Mouse (Mus musculus) liver, embryonic 15.5 days (tissue): ENCODE measurements around the gene Ccm2. TPM values are rescaled to one million over a fixed set of nuclear protein-coding genes. Genes with fewer than 3 reads are reported as not detected.

ENCODE experiments used
- ATAC-seq: fragments of 200-750 bp; cut with Nextera tagmentation; 2 replicates; pipeline ENCODE4 v1.8.0; 2017; ENCODE audit warnings: moderate number of reproducible peaks, mild to moderate bottlenecking, moderate library complexity; ENCODE audit not compliant: insufficient read depth
- H3K27ac ChIP-seq: fragments of 300-500 bp; sonication (generic); replicated peaks from 2 replicates; pipeline ENCODE4 v1.5.1; 2015; ENCODE audit warnings: mild to moderate bottlenecking, inconsistent platforms
- H3K27me3 ChIP-seq: fragments of 300-500 bp; sonication (generic); 2 replicates; pipeline ENCODE4 v1.6.1; 2015; ENCODE audit warnings: mild to moderate bottlenecking, inconsistent platforms
- H3K36me3 ChIP-seq: fragments of 300-500 bp; sonication (generic); replicated peaks from 2 replicates; pipeline ENCODE4 v1.6.1; 2015; ENCODE audit warnings: moderate library complexity, mild to moderate bottlenecking, inconsistent platforms
- H3K4me1 ChIP-seq: fragments of 300-500 bp; sonication (generic); replicated peaks from 2 replicates; pipeline ENCODE4 v1.6.1; 2015; ENCODE audit warnings: inconsistent platforms
- H3K4me2 ChIP-seq: fragments of 300-500 bp; sonication (generic); 2 replicates; pipeline ENCODE4 v1.6.1; 2015; ENCODE audit warnings: moderate library complexity, mild to moderate bottlenecking, inconsistent platforms
- H3K4me3 ChIP-seq: fragments of 300-500 bp; sonication (generic); replicated peaks from 2 replicates; pipeline ENCODE4 v1.5.1; 2015; ENCODE audit warnings: mild to moderate bottlenecking, inconsistent platforms
- H3K9ac ChIP-seq: fragments of 300-500 bp; sonication (generic); 2 replicates; pipeline ENCODE4 v1.6.1; 2015; ENCODE audit warnings: moderate library complexity, mild to moderate bottlenecking, inconsistent platforms
- H3K9me3 ChIP-seq: fragments of 300-500 bp; sonication (generic); replicated peaks from 2 replicates; pipeline ENCODE4 v1.6.1; 2016; ENCODE audit warnings: inconsistent platforms
- WGBS: fragments of 180-500 bp; shearing (Covaris S2); methylation state at CpG from one replicate; pipeline ENCODE4 v1.1.7; 2015; ENCODE audit warnings: mixed read lengths; ENCODE audit not compliant: insufficient replicate concordance; 5-methylcytosine and 5-hydroxymethylcytosine counted together
- polyA plus RNA-seq: library from polyadenylated mRNA; unstranded; fragments of >200 nt; fragmentation: Nextera tagmentation; extraction: Ambion mirVana; gene quantifications from 2 replicates; pipeline ENCODE4 v1.2.1, GENCODE M21; 2015

Gene Ccm2
- polyA plus RNA-seq, 1 experiment from 2014 or later: 40.1 TPM

DNA sequence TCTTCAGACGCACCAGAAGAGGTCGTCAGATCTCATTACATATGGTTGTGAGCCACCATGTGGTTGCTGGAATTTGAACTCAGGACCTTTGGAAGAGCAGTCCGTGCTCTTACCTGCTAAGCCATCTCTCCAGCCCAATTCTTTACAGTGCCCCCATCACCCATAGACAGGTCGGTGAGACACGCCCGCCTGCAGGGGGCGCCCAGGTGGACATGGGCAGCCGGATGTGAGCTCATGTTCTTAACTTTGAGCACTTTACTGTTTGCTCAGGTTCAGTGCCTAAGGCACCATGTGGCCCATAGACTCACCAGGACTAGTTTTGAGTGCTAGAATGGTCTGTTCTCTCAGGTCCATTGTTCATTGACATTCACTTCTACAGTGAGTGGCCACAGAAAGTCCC, 89.5 kb downstream of the Ccm2 start:
- 62% methylated on average over 8 of the region's 8 CpGs for WGBS
- Histone ChIP-seq H3K4me3 (no peak overlapping the region), H3K4me1 (no peaks in the 10 kb centered on the region), H3K36me3 (no peaks in the 10 kb centered on the region), H3K4me2 (no peak overlapping the region), H3K27ac (no peak overlapping the region), H3K9me3 (no peaks in the 10 kb centered on the region), H3K9ac (no peak overlapping the region), H3K27me3 (no peaks in the 10 kb centered on the region)
- ATAC-seq: no peak

DNA sequence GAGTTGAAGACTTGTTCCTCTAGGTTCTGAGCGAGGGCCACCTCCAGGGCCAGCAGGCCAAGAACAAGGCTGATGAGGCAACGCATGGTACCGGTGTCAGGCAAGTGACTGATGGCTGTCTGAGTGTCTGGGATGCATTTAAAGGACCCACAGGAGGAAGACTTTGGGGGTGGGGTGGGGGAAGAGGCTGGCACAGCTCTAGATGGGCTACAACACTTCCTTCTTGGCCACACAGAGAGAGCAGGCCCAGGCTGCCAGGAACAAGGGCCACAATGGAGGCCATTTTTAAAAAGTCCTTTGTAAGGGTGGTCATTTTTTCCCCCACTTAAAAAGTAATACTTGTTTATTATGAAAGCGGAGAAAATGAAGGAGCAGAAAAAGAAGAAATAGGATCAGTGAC, 91.8 kb downstream of the Ccm2 start, which contains the start of gene Wap:
Wap (minus strand) TSS at position 101 of the 400 bp plus-strand sequence.
- Histone ChIP-seq H3K4me3 (no peak within 1 kb of the TSS), H3K4me1 (no peaks in the 10 kb centered on the region), H3K36me3 (no peaks in the 10 kb centered on the region), H3K27ac (no peak within 1 kb of the TSS), H3K9ac (no peak within 1 kb of the TSS), H3K27me3 (no peaks in the 10 kb centered on the region), H3K4me2 (no peak within 1 kb of the TSS), H3K9me3 (no peaks in the 10 kb centered on the region)
- no peak for ATAC-seq
- 78% methylated on average over 4 of the region's 4 CpGs for WGBS

DNA sequence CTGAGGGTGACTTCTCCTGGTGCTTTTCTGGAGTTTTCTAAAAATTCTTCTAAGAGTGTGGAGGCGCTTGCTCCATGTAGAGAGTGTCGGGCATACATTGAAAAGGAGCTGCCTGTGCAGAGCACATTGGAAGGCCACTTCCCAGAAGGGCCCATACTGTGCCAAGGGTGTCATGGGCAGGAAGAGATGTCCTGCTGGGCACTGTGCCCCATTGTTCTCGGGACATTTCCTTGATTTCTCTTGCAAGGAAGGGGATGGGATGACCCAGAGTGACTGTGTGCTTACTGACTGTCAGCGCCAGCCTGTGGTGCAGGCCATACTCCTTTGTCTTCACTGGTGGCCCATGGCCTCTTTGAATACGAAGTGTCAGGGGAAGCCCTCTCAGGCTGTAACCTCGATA, 92.4 kb downstream of the Ccm2 start:
- no peaks in the 10 kb centered on the region for H3K36me3 ChIP-seq
- no peak overlapping the region for H3K27ac ChIP-seq
- no peaks in the 10 kb centered on the region for H3K27me3 ChIP-seq
- no peak overlapping the region for H3K9ac ChIP-seq
- no peak for ATAC-seq
- H3K4me3 ChIP-seq: no peak overlapping the region
- WGBS: 51% methylated on average over 6 of the region's 6 CpGs
- no peaks in the 10 kb centered on the region for H3K4me1 ChIP-seq
- H3K9me3 ChIP-seq: no peaks in the 10 kb centered on the region
- no peak overlapping the region for H3K4me2 ChIP-seq

DNA sequence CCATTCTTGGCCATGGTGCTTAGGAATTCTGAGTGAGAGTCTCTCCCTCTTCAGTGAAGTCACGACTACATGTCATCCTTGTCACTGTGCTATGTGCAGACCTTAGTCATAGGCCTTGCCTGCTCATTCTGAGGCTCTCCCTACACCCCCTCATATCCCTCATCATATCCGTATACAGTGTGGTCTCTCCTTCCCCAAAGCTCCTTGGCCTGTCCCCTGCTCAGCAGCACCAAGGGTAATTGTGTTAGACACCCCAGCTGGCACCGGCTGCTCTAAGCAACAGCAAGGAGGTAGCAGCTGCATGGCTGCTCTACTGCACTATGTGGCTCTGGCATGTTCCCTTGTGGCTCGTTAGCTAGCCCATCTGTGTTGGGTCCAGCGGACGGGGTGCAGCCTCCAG, 97.9 kb downstream of the Ccm2 start:
- Histone ChIP-seq H3K4me3 (no peak overlapping the region), H3K27me3 (no peaks in the 10 kb centered on the region), H3K9me3 (no peaks in the 10 kb centered on the region), H3K27ac (no peak overlapping the region), H3K4me1 (no peaks in the 10 kb centered on the region), H3K4me2 (no peak overlapping the region), H3K9ac (no peak overlapping the region), H3K36me3 (no peaks in the 10 kb centered on the region)
- WGBS: 53% methylated on average over 6 of the region's 6 CpGs
- ATAC-seq: no peak

Other genes with a start within 250 kb of the Ccm2 start
- 3.5 and 4.3 TPM in 2 replicates for gene Zmiz2, start 157.8 kb upstream of the Ccm2 start, polyA plus RNA-seq
- gene Ppia, start 131.4 kb upstream of the Ccm2 start, polyA plus RNA-seq: 2,223 and 2,518 TPM in 2 replicates
- 109 and 118 TPM in 2 replicates for gene H2afv, start 102.4 kb upstream of the Ccm2 start, polyA plus RNA-seq
- gene Purb, start 71.0 kb upstream of the Ccm2 start, polyA plus RNA-seq: 7.6 TPM in 2 replicates
- gene Myo1g, start 25.9 kb upstream of the Ccm2 start, polyA plus RNA-seq: 9.4 and 9.6 TPM in 2 replicates
- 5.2 and 5.3 TPM in 2 replicates for gene Nacad, start 59.2 kb downstream of the Ccm2 start, polyA plus RNA-seq
- gene Tbrg4, start 79.2 kb downstream of the Ccm2 start, polyA plus RNA-seq: 31.0 and 33.3 TPM in 2 replicates
- not detected in 2 replicates for gene Wap, start 91.8 kb downstream of the Ccm2 start, polyA plus RNA-seq
- 0.09 and 0.13 TPM in 2 replicates for gene Ramp3, start 111.6 kb downstream of the Ccm2 start, polyA plus RNA-seq